Mouse (Mus musculus) 416B (cell line): ENCODE results near the gene Cxcl10.
A peak's percentile ranks its signal among the peaks of the same experiment; 100 is the strongest.

Experiments used
- DNase-seq: peaks from one replicate; pipeline ENCODE4 v3.0.0; 2011; ENCODE audit warnings: low read depth

Cxcl10 gene

DNA sequence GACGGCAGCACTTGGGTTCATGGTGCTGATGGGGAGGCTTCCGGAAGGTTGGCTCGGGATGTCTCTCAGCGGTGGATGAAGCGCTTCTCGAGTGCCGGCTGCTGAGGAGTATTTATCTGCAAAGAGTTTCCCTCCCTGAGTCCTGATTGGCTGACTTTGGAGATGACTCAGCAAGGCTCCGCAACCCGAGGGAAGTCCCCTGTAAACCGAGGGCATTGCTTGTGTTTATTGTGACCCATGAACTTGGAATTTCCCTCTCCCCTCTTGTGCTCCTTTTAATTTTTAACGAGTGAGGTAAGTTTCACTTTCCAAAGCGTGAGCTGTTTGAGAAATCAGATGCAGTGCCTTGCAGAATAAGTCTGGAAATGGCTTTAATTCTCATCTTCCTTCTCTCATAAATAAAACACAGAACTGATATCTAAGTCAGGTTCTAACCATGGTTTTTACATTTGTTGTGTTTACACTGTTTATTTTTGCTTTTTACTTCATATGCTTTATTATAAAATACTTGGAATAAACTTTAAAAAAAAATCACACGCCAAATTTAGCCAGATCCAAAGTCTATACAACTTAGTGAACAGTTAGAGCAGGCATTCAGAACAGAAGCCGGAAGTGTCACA lies at the start of gene Cxcl10:
Gene Cxcl10, minus strand, starts transcription at position 96 of the 620 bp plus-strand sequence.
- peak; percentile 78 for DNase-seq

DNA sequence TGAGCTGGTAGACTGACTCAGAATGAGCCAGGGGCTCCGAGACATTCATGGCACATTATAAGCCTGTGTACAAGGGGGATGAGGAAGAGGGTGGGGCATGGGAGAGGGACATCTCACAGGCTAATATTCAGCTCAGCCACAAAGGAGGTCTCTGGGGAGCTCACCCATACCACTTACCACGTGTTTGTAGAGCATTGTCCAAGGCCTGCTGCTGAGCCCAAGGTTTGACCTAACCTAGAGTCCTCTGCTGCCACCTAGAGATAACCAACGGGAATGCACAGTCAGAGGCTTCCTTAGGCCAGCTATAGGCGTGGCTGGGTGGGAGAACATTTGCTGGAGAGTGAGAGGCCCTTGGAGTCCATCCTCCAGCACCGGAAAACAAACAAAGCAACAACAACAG lies 49.5 kb upstream of the Cxcl10 start:
- DNase-seq: peak; percentile 88

DNA sequence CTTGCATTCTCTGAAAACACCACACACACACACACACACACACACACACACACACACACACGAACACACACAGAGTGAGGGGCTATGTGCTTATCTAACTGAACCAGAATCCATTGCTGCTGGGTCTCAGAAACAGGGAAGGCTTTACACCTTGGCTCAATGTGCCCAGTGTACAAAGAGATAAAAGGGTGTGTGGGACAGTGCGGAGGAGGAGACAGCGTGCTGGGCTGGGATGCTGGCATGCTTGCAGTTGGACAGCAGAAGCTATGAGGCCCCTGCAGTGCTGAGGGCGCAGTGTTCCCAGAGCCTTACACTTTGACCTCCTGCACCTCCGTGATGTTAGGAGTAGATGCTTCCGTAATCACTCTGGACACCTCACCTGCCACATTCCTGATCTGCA lies 47.8 kb upstream of the Cxcl10 start:
- DNase-seq: no peak

DNA sequence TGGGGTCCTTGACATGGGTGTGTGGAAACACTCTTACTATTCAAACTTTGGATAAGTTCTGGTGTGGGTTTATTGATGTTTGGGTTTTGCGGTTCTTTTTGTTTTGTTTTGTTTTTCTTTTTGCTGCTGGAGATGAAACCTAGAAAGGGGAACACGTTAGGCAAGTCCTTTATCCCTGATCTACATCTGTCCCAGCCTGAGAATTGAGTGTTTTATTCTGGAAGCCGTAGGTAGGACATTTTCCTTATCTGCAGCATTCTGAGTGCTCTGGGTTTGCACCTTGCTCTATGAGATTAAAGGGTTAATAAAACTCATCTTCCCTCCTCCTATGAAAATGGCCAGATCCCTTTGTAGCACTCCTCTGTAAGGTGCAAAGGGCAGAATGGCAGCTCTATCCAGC lies 47.1 kb upstream of the Cxcl10 start:
- no peak for DNase-seq

DNA sequence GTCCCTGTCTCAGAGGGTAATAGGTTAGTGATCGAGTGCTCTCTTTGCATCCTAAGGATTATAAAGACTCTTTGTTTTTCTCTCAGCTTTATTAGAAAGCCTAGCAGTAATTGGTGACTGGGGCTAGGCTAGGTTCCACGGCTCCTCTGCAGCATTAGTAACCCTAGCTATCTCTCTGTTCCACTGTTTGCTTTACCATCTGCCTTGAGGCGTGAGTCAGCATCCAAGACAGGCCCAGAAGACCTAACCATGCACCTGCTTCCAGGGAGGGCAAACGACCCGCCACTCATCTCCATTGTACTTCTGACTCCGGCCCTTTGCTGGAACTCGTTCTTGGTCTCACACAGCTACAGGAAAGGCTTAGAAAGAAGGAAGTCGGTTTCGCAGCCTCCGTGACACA lies 45.2 kb upstream of the Cxcl10 start:
- no peak for DNase-seq

DNA sequence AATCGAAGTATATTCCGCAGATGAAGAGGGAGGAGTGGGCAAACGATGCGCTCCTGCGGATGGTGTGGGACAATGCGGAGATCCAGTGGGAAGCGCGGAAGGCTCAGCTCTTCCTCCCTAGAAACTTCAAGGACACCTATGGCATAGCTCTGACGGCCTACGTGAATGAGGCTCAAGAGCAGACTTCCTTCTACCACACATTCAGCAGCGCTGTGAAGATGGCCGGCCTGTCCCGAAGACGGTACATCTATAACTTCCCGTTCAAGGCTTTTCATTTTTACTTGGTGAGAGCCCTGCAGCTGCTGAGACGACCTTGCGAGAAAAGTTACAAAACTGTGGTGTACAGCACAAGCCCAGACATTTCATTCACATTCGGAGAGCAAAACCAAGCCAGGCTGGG lies 43.9 kb upstream of the Cxcl10 start:
- DNase-seq: no peak

DNA sequence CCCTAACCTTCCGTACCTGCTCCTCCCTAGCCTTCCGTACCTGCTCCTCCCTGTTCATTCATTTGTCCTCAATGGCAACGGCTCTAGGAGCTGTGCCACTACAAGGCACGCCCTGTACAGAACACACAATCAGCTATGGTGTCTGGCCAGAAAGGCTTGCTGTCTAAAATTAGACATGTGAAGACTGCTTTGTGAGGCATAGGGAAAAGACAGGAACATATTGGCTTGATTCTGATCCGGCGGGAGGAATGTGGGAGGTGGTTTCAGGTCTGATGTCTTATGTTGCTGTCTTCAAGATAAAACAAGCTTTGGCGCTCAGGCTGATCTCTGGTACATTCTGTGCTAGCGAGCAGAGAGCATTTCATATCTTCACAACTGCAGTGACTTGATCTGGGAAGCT lies 41.9 kb upstream of the Cxcl10 start:
- DNase-seq: no peak

DNA sequence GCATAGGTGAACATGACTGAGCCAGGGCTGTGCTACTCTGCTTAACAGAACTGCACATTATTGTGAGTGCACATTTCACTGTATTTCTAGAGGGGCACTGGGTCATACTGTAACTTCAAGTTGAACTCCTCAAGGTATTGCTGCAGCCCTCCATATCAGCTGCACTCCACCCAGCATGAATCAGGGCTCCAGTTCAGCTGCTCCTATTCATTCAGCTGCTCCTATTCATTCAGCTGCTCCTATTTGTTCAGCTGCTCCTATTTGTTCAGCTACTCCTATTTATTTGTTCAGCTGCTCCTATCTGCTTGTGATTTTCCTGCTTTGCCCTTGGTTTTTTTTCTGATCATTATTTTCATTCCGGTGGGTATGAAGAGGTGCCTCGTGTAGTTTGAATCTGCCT lies 41.3 kb upstream of the Cxcl10 start:
- DNase-seq: no peak

DNA sequence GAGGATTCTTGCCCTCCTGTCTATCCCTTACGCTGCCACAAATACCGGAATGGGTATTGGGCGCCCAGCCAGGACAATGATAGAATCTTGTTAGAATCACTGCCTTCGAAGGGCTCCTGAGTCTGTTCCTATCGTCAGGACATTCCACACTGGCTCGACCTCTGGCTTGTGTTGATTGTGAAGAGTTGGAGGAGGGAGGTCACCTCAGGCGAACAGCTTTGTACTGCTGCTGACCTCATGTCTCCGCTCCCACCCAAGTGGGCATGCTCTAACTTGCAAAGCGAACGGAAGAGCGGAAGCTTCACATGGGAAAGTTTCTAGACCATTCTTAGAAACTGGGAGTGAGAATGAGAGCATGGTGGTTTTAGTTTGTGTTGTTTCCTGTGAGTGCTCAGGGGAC lies 38.7 kb upstream of the Cxcl10 start:
- no peak for DNase-seq

DNA sequence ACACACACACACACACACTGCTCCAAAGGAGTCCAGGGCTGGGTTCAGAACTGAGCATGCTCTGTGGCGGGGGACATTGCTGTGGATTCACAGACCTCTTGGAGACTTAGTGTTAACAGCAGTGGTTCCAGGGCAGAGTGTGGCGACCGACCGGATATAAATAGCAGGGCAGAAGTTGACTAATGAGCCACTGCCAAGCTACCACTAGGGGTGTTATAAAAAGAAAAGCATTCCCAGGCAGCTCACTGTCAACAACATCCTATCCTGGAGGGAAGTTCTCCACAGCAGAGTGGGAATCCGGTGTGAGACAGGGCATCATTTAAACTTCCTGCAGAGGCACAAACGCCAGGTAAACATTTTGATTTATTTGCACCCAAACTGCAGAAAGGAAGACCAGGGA lies 38.0 kb upstream of the Cxcl10 start:
- DNase-seq: peak; percentile 49

DNA sequence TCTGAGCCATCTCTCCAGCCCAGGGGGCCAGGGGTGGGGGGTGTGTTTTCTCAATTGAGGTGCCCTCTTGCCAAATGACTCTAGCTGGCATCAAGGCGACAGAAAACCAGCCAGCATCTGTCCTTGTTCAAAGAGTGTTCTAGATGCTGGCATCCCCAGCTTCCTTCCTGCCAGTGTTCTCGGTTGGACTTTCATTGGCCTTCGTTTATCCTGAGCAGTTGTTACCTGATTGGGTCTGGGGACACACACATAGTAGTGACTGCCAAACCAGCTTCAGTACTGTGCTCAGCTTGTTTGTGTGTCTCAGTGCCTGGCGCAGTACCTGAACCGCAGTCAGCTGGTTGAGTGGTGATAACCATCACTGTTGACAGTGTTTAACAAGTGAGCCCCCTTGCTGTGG lies 37.4 kb upstream of the Cxcl10 start:
- no peak for DNase-seq

DNA sequence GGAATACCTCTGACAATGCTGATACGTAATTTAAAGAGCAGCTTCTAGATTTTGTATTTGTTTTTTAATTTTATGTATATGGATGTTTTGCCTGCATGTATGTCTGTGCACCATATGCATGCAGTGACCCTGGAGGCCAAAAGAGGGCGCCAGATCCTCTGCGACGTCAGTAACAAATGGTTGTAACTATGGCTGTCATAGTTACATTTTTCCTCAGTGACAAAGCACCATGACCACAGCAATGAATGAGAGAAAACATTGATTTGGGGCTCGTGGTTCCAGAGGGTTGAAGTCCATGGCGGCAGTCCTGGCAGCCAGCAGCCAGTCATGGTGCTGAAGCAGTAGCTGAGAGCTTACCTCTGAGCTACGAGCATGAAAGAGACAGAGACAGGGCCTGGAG lies 36.2 kb upstream of the Cxcl10 start:
- DNase-seq: peak; percentile 64

DNA sequence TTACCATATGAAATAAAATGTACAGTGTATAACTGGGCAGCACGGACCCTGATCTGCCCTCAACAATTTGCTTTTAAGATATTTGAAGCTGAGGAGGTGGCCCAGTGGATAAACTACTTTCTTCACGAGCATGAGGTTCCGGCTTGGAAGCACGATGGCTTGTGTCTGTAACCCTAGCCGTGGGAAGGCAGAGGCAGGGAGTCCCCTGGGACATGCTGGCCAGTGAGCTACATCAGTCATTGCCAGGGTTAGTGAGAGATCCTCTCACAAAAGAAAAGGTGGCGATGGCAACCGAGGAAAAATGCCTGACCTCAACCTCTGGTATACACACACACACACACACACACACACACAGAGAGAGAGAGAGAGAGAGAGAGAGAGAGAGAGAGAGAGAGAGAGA lies 35.1 kb upstream of the Cxcl10 start:
- no peak for DNase-seq

DNA sequence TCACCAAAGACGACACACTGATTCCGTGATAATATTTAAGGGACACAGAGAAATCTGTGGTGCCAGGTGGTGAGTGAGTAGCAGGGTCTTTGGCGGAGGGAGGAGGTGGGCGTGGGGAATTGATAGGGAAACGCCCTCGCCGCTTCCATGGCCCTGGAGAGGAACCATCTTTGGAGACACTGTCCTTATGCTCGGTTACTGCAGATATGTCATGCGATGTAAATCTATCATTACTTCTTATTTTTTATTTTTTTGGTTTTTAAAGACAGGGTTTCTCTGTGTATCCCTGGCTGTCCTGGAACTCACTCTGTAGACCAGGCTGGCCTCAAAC lies 33.6 kb upstream of the Cxcl10 start:
- DNase-seq: no peak

DNA sequence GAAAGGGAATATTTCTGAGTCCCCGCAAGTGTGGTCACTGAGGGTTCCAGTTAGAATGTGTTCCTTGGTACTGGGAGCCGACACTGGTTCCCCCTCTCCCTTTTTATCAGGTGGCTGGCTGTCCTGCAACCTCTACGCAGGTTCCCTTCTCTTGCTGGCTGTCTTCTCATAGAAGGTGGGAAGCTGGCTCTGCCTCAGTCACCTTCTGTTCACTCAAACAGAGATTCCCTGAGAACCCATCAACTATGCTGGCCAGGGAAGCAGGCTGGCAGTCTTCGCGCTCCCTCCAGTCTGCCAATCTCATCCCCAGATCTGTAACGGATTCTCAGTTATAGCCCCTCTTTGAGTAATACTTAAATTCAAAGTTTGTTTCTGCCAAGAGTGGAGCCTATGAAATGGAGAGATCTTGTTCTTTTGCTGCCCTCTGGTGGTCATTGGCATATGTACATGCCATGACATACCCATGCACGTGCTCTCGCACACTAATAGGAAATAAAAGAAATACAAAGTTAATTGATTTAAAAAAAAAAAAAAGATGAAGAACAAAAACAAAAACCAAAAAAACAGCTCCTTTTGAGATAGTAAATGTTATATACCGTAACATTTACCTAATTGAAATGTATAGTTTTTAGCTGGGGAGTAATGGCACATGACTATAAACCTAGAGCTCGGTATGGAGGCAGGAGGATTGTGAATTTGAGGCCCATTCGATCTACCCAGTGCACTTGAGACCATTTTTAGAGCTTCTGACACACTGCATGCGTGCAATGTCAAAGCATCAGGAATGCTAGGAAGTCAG lies 33.1 kb upstream of the Cxcl10 start:
- peak; percentile 89 for DNase-seq

DNA sequence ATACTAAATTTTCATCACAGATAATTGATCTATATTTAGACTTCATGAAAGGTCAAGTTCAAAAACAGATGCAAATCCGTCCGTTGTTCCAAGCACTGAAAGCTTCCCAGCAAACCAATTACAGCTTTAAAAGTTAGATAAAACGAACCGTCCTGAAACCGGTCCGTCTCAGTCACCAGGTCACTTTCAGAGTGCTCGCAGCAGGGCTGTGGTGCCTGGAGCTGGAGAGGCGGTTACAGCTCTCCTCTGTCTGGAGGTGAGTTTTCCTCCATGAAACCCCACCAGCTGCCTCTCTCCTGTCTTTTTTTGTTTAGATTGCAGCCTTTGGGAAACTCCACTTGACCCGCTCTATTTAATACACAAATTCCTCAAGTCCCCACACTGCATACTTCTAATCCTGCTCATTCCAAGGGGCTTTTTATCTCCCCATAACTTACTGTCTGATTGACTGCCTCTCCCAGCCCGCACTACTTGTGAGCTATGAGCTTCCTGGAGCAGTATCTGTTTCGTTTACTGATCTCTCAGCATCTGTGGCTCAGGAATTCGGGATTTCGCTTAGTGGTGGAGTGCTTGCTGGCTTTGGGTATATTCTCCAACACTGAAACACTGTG lies 28.2 kb upstream of the Cxcl10 start:
- no peak for DNase-seq

DNA sequence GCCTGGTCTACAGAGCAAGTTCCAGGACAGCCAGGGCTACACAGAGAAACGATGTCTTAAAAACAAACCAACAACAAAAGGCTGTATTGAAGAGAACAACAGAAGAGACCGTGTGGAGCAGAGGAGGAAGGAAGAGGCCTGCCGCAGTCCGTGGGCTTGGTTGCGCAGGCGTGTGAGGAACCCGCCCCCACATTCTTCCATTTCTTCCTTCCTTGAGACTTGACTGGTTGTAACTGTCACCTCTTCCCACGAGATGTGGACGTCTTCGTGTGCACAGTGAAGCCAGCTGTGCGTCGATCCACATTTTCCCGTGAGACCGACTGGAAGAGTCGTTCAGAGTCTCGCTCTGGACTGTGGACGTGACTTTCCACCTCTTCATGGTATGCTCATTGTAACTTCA lies 26.7 kb upstream of the Cxcl10 start:
- peak; percentile 69 for DNase-seq

DNA sequence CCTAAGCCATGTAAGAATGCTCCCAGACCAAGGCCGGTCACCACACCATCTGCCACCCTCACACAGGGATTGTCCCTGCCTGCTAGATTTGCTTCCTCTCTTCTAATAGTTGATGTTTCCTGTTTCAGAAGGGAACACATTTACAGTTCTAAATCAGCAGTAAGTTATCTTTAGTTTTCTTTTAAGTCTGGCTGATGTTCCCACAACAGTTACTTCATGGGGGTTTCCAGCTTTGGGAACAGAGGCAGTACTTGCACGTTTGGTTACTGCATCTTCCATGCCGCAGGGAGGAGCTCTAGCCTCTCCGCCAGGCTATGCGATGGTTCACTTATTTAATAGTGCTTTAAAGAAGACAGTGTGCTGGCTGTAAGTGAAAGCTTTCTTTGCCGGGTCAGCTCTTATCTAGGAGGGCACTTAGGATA lies 26.0 kb upstream of the Cxcl10 start:
- DNase-seq: peak; percentile 35

DNA sequence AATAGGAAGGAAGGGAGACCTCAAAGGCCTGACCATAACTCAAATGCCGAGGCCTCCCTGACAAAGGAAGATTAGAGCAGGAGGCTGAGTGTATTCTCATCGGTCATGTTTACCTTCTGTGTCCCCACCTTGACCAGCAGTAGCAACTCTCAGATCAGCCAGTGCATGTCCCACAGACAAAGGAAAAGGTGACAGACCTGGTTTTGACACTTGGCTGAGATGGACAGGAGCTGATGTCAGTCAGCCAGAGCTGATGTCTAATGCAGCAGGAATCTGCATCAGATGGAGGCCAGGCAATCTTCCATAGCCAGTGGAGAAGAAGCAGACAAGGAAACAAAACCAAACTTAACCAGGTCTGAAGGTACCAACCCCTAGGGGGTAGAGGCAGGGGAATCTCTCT lies 23.9 kb upstream of the Cxcl10 start:
- DNase-seq: peak; percentile 51

DNA sequence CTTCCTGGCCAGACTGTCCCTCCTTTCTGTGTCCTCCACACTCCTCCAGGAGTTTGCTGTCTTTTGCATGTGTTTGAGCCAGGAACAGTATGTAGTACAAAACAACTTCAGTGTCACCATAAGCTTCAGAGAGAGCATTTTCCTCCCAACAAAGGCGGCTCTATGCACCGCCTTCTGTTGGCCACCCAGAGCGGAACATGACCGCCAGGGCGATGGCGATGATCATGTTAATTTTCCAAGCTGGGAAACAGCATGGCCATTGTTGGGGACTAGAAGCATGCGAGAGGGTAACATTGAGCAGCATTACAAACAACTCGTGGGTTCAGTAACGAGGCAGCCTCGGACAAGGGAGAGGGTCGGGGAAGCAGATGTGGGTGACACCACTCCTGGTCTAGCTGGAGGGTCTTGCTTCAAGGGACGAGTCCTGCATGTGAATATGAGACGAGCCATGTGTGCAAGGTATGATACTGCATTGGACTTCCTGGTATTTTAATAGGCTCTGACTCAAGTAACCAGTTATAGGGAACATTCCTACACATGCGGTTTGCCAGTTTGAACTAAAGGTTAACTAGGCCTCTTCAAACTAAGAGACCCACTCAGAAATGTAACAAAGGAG lies 22.8 kb upstream of the Cxcl10 start:
- peak; percentile 40 for DNase-seq

DNA sequence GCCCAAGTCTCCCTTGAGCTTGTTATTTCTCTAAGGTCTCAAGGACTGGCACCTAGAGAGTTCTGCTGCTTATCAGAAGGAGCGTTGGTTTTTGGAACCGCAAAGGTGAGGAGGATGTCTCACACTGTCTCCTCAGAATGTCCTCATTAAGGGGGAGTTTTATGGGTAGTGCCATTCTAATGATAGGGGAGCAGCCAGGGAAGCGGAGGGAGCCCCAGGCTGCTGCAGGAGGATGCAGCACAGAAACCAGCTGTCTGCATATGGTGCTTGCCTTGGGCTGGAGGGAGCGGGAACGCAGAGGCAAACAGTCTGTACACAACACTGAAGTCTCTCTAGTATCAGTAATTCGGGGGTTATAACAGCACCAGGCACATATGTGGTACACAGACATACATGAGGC lies 22.2 kb upstream of the Cxcl10 start:
- DNase-seq: no peak

DNA sequence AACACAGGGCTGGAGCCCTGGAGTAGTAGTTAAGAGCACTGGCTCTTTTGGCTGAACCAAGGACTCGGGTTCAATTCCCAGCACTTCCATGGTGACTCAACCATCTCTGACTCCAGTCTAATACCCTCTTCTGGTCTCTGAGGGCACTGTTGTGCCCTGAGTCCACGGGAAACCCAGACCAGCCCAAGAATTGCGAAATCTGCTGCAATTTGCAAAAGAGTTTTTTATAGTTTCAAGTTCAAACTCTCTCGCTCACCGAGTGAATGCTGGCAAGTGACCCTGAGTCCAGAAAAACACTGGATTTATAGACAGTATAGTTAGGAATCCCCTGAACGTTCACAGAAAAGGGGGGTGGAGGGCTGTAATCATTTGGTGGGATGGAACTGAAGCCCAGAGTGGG lies 21.7 kb upstream of the Cxcl10 start:
- DNase-seq: peak; percentile 81
